Mouse (Mus musculus) activated CD4-positive, CD25-positive, alpha-beta regulatory T cell, adult 4 months (primary cell): Measurements from ENCODE around the gene C530008M17Rik. TPM values are rescaled to one million over a fixed set of nuclear protein-coding genes. Genes with fewer than 3 reads are reported as not detected.
"Not testable (repeated sequence)": the region's sequence is repeated elsewhere in the genome, so short reads cannot be mapped to it uniquely, and the experiment has no call there.

Source experiments
- ATAC-seq: one replicate; pipeline ENCODE4 v1.8.0; 2017
- polyA plus RNA-seq, 2 experiments: library from polyadenylated mRNA; unstranded; fragments of 100-300 nt; shearing (Covaris generic); gene quantifications; one replicate each; pipeline ENCODE4 v1.2.1; 2017

The C530008M17Rik gene
- polyA plus RNA-seq, 2 experiments from 2014 or later, result 0.50 to 0.53 TPM

DNA sequence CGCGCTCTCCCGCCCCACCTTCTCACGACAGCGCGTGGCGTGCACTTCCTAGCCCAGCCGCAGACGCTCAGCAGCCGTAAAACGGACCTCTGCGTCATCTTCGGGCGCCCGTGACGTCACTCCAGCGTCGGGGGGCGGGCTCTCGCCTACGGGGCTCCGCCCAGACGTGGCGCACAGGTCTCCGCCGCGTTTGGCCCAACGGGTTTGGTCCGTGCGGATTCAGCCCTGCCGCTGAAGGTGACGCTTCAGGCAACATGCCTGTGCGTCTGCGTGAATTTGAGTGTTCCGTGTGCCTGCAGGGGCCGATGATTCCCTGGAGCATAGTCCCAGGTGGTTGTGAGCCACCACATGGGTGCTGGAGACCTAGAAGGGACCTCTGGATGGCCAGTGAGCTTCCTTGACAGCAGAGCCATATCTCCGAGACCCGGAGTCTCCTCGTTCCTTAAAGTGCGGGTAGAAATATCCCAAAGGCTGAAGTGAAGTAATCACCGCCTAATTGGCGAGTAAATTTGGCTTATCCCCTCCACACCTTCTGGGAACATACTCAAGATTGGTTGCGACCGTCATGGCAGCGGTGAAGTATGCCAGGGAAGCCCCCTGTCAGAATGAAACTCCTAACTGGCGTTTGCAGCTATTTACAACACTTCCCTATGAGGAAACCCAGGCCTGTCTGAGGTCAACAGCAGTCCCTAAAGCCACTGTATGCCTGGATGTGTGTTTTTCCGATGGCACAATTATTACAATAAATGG lies 249.3 kb downstream of the C530008M17Rik start, which contains the start of gene Aasdh:
TSS of gene Aasdh (minus strand) at position 110 of the 750 bp plus-strand sequence.
- peak; percentile 97 for ATAC-seq

DNA sequence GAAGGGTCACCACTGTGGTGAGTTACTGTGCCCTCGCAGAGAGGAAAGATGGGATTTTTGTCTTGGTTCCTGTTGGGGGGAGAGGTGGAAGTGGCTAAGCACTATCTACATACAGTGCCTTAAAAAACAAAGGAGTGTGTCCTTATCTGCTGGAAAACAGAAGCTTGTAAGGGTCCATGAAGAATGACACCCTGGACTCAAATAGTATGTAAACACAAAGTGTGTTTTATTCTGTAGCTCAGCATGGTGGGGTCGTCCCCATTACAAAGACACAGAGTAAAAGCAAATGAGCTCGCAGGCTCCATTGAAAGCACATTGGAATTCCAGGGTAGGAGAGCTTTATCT lies 249.8 kb downstream of the C530008M17Rik start:
- ATAC-seq, result no peak

DNA sequence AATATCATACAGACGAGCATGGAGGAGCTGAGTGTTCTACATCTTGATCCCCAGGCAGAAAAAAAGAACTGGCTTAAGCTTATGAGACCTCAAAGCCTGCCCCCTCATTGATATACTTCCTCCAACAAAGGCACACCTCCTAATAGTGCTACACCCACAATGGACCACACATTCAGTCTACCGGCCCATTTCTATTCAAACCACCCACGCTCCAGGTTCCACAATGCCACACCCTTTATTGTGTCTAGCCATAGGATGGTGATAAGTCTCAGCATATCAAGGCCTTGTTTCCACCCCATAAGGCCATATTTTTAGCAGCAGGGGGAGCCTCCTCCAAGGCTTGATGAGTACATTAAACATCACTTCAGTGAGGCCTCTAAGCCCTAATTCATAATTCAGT lies 254.5 kb downstream of the C530008M17Rik start:
- no peak for ATAC-seq

DNA sequence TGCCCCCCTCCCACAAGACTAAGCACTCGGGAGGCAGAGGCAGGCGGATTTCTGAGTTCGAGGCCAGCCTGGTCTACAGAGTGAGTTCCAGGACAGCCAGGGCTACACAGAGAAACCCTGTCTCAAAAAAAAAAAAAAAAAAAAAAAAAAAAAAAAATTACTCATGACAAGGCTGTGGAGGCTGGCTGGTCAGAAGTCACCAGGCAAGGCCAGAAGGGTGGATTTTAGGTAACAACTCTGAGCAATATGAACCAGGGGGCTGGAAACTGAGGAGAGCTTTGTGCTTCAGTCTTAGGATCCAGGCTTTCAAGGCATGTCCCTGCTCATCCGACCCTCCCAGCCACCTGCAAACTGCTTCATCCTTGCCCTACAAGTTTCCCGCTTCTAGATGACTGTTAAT lies 256.2 kb downstream of the C530008M17Rik start:
- not testable (repeated sequence) for ATAC-seq

DNA sequence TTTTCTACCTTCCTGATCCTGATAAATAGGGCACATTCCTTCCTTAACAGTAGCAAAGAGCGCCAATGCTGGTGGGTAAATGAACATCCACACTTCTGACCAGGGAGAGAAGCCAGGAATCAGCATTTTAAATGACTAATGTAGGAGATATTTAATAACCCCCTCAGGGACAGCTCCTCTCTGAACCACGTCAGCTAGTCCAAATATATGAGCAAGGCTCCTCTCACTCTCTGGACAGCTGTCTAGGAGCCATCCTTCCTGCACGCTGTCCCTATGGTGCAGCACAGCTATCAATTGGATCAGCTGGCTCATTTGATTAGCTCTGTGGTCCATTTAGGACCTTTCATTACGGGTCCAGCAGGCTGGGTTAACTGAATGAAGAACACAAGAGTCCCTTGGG lies 266.5 kb downstream of the C530008M17Rik start:
- no peak for ATAC-seq

Other genes starting within 250 kb of the C530008M17Rik start
- gene Gm7271, start 172.5 kb upstream of the C530008M17Rik start, polyA plus RNA-seq, result not detected
- gene Exoc1, start 127.2 kb upstream of the C530008M17Rik start, polyA plus RNA-seq, result 10 to 100 TPM; 40.6 to 53.4 TPM
- 1 to 10 TPM; 4.9 to 6.7 TPM for gene Cep135, start 67.8 kb upstream of the C530008M17Rik start, polyA plus RNA-seq
- 10 to 100 TPM in 1 of 2 experiments, 1 to 10 TPM in 1; 9.3 to 16.3 TPM for gene Aasdh, start 249.0 kb downstream of the C530008M17Rik start, polyA plus RNA-seq